In the genomic region with DNA sequence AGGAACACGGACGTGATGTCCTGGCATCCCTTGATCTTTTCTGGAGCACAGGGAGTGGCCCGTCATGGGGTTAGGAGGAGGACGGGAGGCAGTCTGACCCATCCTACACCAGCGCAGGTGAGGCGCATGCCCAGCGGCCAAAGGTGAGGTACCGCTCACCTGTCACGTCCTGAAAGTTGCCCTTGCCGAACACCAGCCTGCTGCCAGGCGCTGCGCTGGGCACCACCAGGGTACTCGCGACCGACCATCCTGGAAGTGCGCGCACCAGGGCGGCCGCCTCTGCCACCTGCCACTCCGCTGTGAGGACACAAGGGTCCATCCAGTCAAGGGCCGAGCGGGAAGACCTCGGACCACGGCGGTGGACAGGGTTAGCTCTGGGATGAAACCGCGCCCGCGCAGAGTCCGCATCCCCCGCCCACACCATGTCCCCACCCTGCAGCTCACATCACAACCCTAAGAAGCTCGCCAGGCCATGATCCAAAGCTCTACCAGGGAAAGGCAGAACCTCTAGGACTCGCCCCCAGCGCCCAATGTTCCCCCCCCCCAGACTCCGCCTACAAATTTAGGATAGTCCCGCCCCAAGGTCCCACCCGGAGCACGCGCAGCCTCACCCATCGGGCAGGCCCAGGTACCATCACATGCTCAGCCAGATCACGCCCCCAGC, we compare ENCODE assay signal across 8 mouse cellular contexts. TPM values are rescaled to one million over a fixed set of nuclear protein-coding genes. Genes with fewer than 3 reads are reported as not detected.
DNase-seq lines count a peak whose midpoint lies in the region; ATAC-seq and TF ChIP-seq lines count a peak whose summit lies in the region.

No protein-coding gene starts in this region.

- dilution Hi-C loops in CH12.LX (cut with MboI; ENCODE audit: extremely low pct_ligation_motif_present, extremely low pct_unique_long_range_greater_than_20kb, low sequenced_read_pairs): no loop called here

- TF ChIP-seq EP300 in CH12.LX (IDR thresholded peaks at IDR 0.05; ENCODE audit: low read length): no peak

- no peak for DNase-seq in heart, adult 9 months (ENCODE audit: low spot score in 2 of 2)
- no peak for DNase-seq in CH12.LX (ENCODE audit: extremely low read depth)
- DNase-seq in right cerebral cortex, postnatal 25 days: peak; percentile 20
- no peak for DNase-seq in adrenal gland, postnatal 36 days

- in situ Hi-C loops in CH12.LX (cut with MboI; ENCODE audit: low pct_ligation_motif_present, low pct_unique_long_range_greater_than_20kb, low sequenced_read_pairs): no loop called here

- no peak for TF ChIP-seq RAD21 in CH12.LX (IDR thresholded peaks at IDR 0.05; ENCODE audit: low read depth, low read length)

- peak overlapping the region; percentile 97 for H3K27ac ChIP-seq in heart, embryonic 11.5 days (ENCODE audit: low read depth, low read length)
- H3K27ac ChIP-seq in CH12.LX (ENCODE audit: insufficient read depth, low read depth): peak overlapping the region; percentile 90
- peak overlapping the region; percentile 99 for H3K27ac ChIP-seq in embryonic facial prominence, embryonic 13.5 days
- H3K27ac ChIP-seq in hindbrain, embryonic 15.5 days (replicated peaks): peak overlapping the region; percentile 99
- peak overlapping the region; percentile 99 for H3K27ac ChIP-seq in limb, embryonic 13.5 days

- no peaks in the 10 kb centered on the region for H3K9me3 ChIP-seq in heart, embryonic 11.5 days (replicated peaks; ENCODE audit: control insufficient read depth, low read length)
- peaks cover 6% of the 10 kb centered on the region for H3K9me3 ChIP-seq in CH12.LX (replicated peaks; ENCODE audit: low read length)
- H3K9me3 ChIP-seq in embryonic facial prominence, embryonic 13.5 days: no peaks in the 10 kb centered on the region
- no peaks in the 10 kb centered on the region for H3K9me3 ChIP-seq in hindbrain, embryonic 15.5 days
- H3K9me3 ChIP-seq in limb, embryonic 13.5 days: 0 out of 2 replicates have a peak, but pooled peaks cover 5% of the 10 kb centered on the region

- no peak for TF ChIP-seq CTCF in CH12.LX (conservative IDR thresholded peaks at IDR 0.05 in 1 of 2, IDR thresholded peaks at IDR 0.05 in 1 of 2; ENCODE audit: low read depth in 2 of 2, low read length in 2 of 2)

- WGBS in heart, embryonic 11.5 days (ENCODE audit: insufficient replicate concordance): 14% methylated on average over 41 of the region's 41 CpGs
- WGBS in embryonic facial prominence, embryonic 13.5 days: 15% methylated on average over 40 of the region's 41 CpGs
- 13% methylated on average over 41 of the region's 41 CpGs for WGBS in hindbrain, embryonic 15.5 days
- WGBS in limb, embryonic 13.5 days: 16% methylated on average over 41 of the region's 41 CpGs

- peak overlapping the region; percentile 95 for H3K4me2 ChIP-seq in heart, embryonic 11.5 days
- peak overlapping the region; percentile 54 for H3K4me2 ChIP-seq in CH12.LX (ENCODE audit: insufficient read depth, low read depth, poor library complexity, severe bottlenecking)
- peak overlapping the region; percentile 91 for H3K4me2 ChIP-seq in embryonic facial prominence, embryonic 13.5 days
- H3K4me2 ChIP-seq in hindbrain, embryonic 15.5 days: peak overlapping the region; percentile 89
- peak overlapping the region; percentile 92 for H3K4me2 ChIP-seq in limb, embryonic 13.5 days (replicated peaks)

- ATAC-seq in heart, embryonic 11.5 days (replicated peaks; ENCODE audit: insufficient number of reproducible peaks, low FRiP score, low TSS enrichment): peak; percentile 16
- peak; percentile 2; the same call in 1 of the 2 replicates for ATAC-seq in embryonic facial prominence, embryonic 13.5 days (ENCODE audit: insufficient number of reproducible peaks, insufficient read depth, low FRiP score, low TSS enrichment, low read depth)
- peak; percentile 3; the same call in 1 of the 2 replicates for ATAC-seq in hindbrain, embryonic 15.5 days (ENCODE audit: low FRiP score, low read depth)
- no peak; the same call in 1 of the 2 replicates for ATAC-seq in limb, embryonic 13.5 days (ENCODE audit: low FRiP score, low read depth)

- TF ChIP-seq POLR2A in CH12.LX (IDR thresholded peaks at IDR 0.05; ENCODE audit: low read depth, low read length): no peak

- peak overlapping the region; percentile 94 for H3K9ac ChIP-seq in heart, embryonic 11.5 days (ENCODE audit: low read depth, low read length)
- peak overlapping the region; percentile 85 for H3K9ac ChIP-seq in CH12.LX (ENCODE audit: insufficient read depth, low read depth)
- peak overlapping the region; percentile 85 for H3K9ac ChIP-seq in embryonic facial prominence, embryonic 13.5 days
- H3K9ac ChIP-seq in hindbrain, embryonic 15.5 days: peak overlapping the region; percentile 91
- peak overlapping the region; percentile 83 for H3K9ac ChIP-seq in limb, embryonic 13.5 days

- H3K4me3 ChIP-seq in heart, embryonic 11.5 days (ENCODE audit: low read depth, low read length): peak overlapping the region; percentile 85
- peak overlapping the region; percentile 83 to 92 (median 85) for H3K4me3 ChIP-seq in CH12.LX (replicated peaks in 1 of 3; ENCODE audit: low read depth in 2 of 3, low read length in 2 of 3, poor library complexity in 1 of 3)
- peak overlapping the region; percentile 81 for H3K4me3 ChIP-seq in embryonic facial prominence, embryonic 13.5 days
- peak overlapping the region; percentile 89 for H3K4me3 ChIP-seq in hindbrain, embryonic 15.5 days
- H3K4me3 ChIP-seq in limb, embryonic 13.5 days: peak overlapping the region; percentile 77

- H3K36me3 ChIP-seq in heart, embryonic 11.5 days (ENCODE audit: control insufficient read depth, insufficient read depth, low read length): peaks cover 31% of the 10 kb centered on the region
- H3K36me3 ChIP-seq in CH12.LX (replicated peaks in 1 of 2; ENCODE audit: control insufficient read depth in 1 of 2, insufficient read depth in 1 of 2, low read length in 1 of 2): peaks cover 47 to 53% of the 10 kb centered on the region in 2 experiments
- H3K36me3 ChIP-seq in embryonic facial prominence, embryonic 13.5 days: peaks cover 52% of the 10 kb centered on the region
- peaks cover 38% of the 10 kb centered on the region for H3K36me3 ChIP-seq in hindbrain, embryonic 15.5 days
- H3K36me3 ChIP-seq in limb, embryonic 13.5 days: peaks cover 49% of the 10 kb centered on the region

- peaks cover 9% of the 10 kb centered on the region for H3K4me1 ChIP-seq in heart, embryonic 11.5 days (ENCODE audit: control insufficient read depth, insufficient read depth, low read length)
- H3K4me1 ChIP-seq in CH12.LX (ENCODE audit: control insufficient read depth in 1 of 2, insufficient read depth in 2 of 2): peaks cover 16 to 29% of the 10 kb centered on the region in 2 experiments
- peaks cover 11% of the 10 kb centered on the region for H3K4me1 ChIP-seq in embryonic facial prominence, embryonic 13.5 days
- H3K4me1 ChIP-seq in hindbrain, embryonic 15.5 days (replicated peaks): peaks cover 20% of the 10 kb centered on the region
- peaks cover 17% of the 10 kb centered on the region for H3K4me1 ChIP-seq in limb, embryonic 13.5 days

- H3K79me2 ChIP-seq in CH12.LX (replicated peaks; ENCODE audit: control insufficient read depth, extremely low read depth, insufficient read depth, poor library complexity, severe bottlenecking): peaks cover 18% of the 10 kb centered on the region; the same call in 1 of the 2 replicates

- H3K27me3 ChIP-seq in heart, embryonic 11.5 days (ENCODE audit: control insufficient read depth, insufficient read depth, low read length): no peaks in the 10 kb centered on the region
- H3K27me3 ChIP-seq in CH12.LX (replicated peaks): no peaks in the 10 kb centered on the region
- no peaks in the 10 kb centered on the region for H3K27me3 ChIP-seq in embryonic facial prominence, embryonic 13.5 days
- H3K27me3 ChIP-seq in hindbrain, embryonic 15.5 days: no peaks in the 10 kb centered on the region
- H3K27me3 ChIP-seq in limb, embryonic 13.5 days: peaks cover under 1% of the 10 kb centered on the region; the same call in 1 of the 2 replicates

RNA-seq across cellular contexts. Expression of a gene that starts 1.0 kb away (rescaled TPM):
- 18.1 and 19.8 TPM in 2 replicates for polyA plus RNA-seq in heart, embryonic 11.5 days (2014; fragmentation: Nextera tagmentation; extraction: Ambion mirVana)
- total RNA-seq in CH12.LX (2012; rRNA removed) (39.6 and 40.1 TPM in 2 replicates), CH12.LX (2014; rRNA removed) (12.2 and 14.4 TPM in 2 replicates)
- 24.5 and 27.9 TPM in 2 replicates for polyA plus RNA-seq in CH12.LX (2012; ENCODE audit: insufficient read length, low read depth)
- 32.0 and 42.1 TPM in 2 replicates for polyA plus RNA-seq in embryonic facial prominence, embryonic 13.5 days (2015; fragmentation: Nextera tagmentation; extraction: Ambion mirVana)
- 61.1 and 63.6 TPM in 2 replicates for polyA plus RNA-seq in hindbrain, embryonic 15.5 days (2015; fragmentation: Nextera tagmentation; extraction: Ambion mirVana)
- polyA plus RNA-seq in limb, embryonic 13.5 days (2015; fragmentation: Nextera tagmentation; extraction: Ambion mirVana): 33.6 and 33.7 TPM in 2 replicates
- 10 to 100 TPM; 50.6 to 71.9 TPM for total RNA-seq in adrenal gland, postnatal 36 days (2021)

RNA-seq across cellular contexts. Expression of a gene that starts 2.9 kb away (rescaled TPM):
- polyA plus RNA-seq in heart, embryonic 11.5 days (2014; fragmentation: Nextera tagmentation; extraction: Ambion mirVana): 1.8 and 2.9 TPM in 2 replicates
- total RNA-seq in CH12.LX (2012; rRNA removed): 4.3 and 5.9 TPM in 2 replicates
- total RNA-seq in CH12.LX (2014; rRNA removed): 4.2 and 5.3 TPM in 2 replicates
- polyA plus RNA-seq in CH12.LX (2012; ENCODE audit: insufficient read length, low read depth): 3.6 and 3.9 TPM in 2 replicates
- 6.5 and 6.7 TPM in 2 replicates for polyA plus RNA-seq in embryonic facial prominence, embryonic 13.5 days (2015; fragmentation: Nextera tagmentation; extraction: Ambion mirVana)
- polyA plus RNA-seq in hindbrain, embryonic 15.5 days (2015; fragmentation: Nextera tagmentation; extraction: Ambion mirVana): 13.3 and 16.2 TPM in 2 replicates
- polyA plus RNA-seq in limb, embryonic 13.5 days (2015; fragmentation: Nextera tagmentation; extraction: Ambion mirVana): 5.3 and 5.7 TPM in 2 replicates
- total RNA-seq in adrenal gland, postnatal 36 days (2021): 1 to 10 TPM; 6.5 to 6.9 TPM

RNA-seq across cellular contexts. Expression of a gene that starts 7.3 kb away (rescaled TPM):
- 0.32 and 0.33 TPM in 2 replicates for polyA plus RNA-seq in heart, embryonic 11.5 days (2014; fragmentation: Nextera tagmentation; extraction: Ambion mirVana)
- 0.64 and 0.67 TPM in 2 replicates for total RNA-seq in CH12.LX (2012; rRNA removed)
- not detected in 2 replicates for total RNA-seq in CH12.LX (2014; rRNA removed)
- 0.98 and 1.3 TPM in 2 replicates for polyA plus RNA-seq in CH12.LX (2012; ENCODE audit: insufficient read length, low read depth)
- 1.9 and 2.7 TPM in 2 replicates for polyA plus RNA-seq in embryonic facial prominence, embryonic 13.5 days (2015; fragmentation: Nextera tagmentation; extraction: Ambion mirVana)
- 6.0 and 6.1 TPM in 2 replicates for polyA plus RNA-seq in hindbrain, embryonic 15.5 days (2015; fragmentation: Nextera tagmentation; extraction: Ambion mirVana)
- polyA plus RNA-seq in limb, embryonic 13.5 days (2015; fragmentation: Nextera tagmentation; extraction: Ambion mirVana): 1.6 and 1.9 TPM in 2 replicates
- under 1 TPM in 1 of 2 experiments, not detected in 1; 0.10 TPM for total RNA-seq in adrenal gland, postnatal 36 days (2021)

RNA-seq across cellular contexts. Expression of a gene that starts 12.8 kb away (rescaled TPM):
- polyA plus RNA-seq in heart, embryonic 11.5 days (2014; fragmentation: Nextera tagmentation; extraction: Ambion mirVana): 0.24 and 1.0 TPM in 2 replicates
- total RNA-seq in CH12.LX (2012; rRNA removed) (2.3 and 2.6 TPM in 2 replicates), CH12.LX (2014; rRNA removed) (3.7 and 4.0 TPM in 2 replicates)
- 3.3 TPM in 2 replicates for polyA plus RNA-seq in CH12.LX (2012; ENCODE audit: insufficient read length, low read depth)
- 1.1 TPM in 2 replicates for polyA plus RNA-seq in embryonic facial prominence, embryonic 13.5 days (2015; fragmentation: Nextera tagmentation; extraction: Ambion mirVana)
- polyA plus RNA-seq in hindbrain, embryonic 15.5 days (2015; fragmentation: Nextera tagmentation; extraction: Ambion mirVana): 0.29 and 0.35 TPM in 2 replicates
- polyA plus RNA-seq in limb, embryonic 13.5 days (2015; fragmentation: Nextera tagmentation; extraction: Ambion mirVana): 1.0 and 1.1 TPM in 2 replicates
- under 1 TPM; 0.10 to 0.49 TPM for total RNA-seq in adrenal gland, postnatal 36 days (2021)

RNA-seq across cellular contexts. Expression of a gene that starts 28.6 kb away (rescaled TPM):
- polyA plus RNA-seq in heart, embryonic 11.5 days (2014; fragmentation: Nextera tagmentation; extraction: Ambion mirVana): 35.7 and 38.1 TPM in 2 replicates
- total RNA-seq in CH12.LX (2012; rRNA removed) (33.6 and 40.8 TPM in 2 replicates), CH12.LX (2014; rRNA removed) (23.8 and 23.9 TPM in 2 replicates)
- polyA plus RNA-seq in CH12.LX (2012; ENCODE audit: insufficient read length, low read depth): 36.0 and 38.5 TPM in 2 replicates
- polyA plus RNA-seq in embryonic facial prominence, embryonic 13.5 days (2015; fragmentation: Nextera tagmentation; extraction: Ambion mirVana): 36.6 and 38.1 TPM in 2 replicates
- 72.9 and 76.5 TPM in 2 replicates for polyA plus RNA-seq in hindbrain, embryonic 15.5 days (2015; fragmentation: Nextera tagmentation; extraction: Ambion mirVana)
- 30.1 and 32.3 TPM in 2 replicates for polyA plus RNA-seq in limb, embryonic 13.5 days (2015; fragmentation: Nextera tagmentation; extraction: Ambion mirVana)
- 10 to 100 TPM; 29.7 to 31.9 TPM for total RNA-seq in adrenal gland, postnatal 36 days (2021)
